Comparison of ENCODE assay signal across 19 mouse cellular contexts in genomic region chr9:96914851-96915250, GRCm38 (mm10). TPM values are rescaled to one million over a fixed set of nuclear protein-coding genes. Genes with fewer than 3 reads are reported as not detected.
DNase-seq lines count a peak whose midpoint lies in the region; ATAC-seq lines count a peak whose summit lies in the region.
"Had no signal": no experiment of that assay in that cellular context is flagged by ENCODE, and none has a peak within 500 bp of the region (broad histone marks: within the 10 kb centered on the region; RNA-seq: fewer than 3 reads in every experiment).

No protein-coding gene starts in this region.

- no peak overlapping the region for H3K9ac ChIP-seq in kidney, embryonic 16.5 days (replicated peaks; ENCODE audit: low read length)
- H3K9ac ChIP-seq: embryonic facial prominence, embryonic 15.5 days; heart, embryonic 12.5 days; hindbrain, embryonic 15.5 days had no signal

- no peaks in the 10 kb centered on the region for H3K36me3 ChIP-seq in kidney, embryonic 16.5 days (ENCODE audit: insufficient read depth, low read length)
- H3K36me3 ChIP-seq: embryonic facial prominence, embryonic 15.5 days; forebrain, embryonic 10.5 days; heart, embryonic 12.5 days; hindbrain, embryonic 15.5 days had no signal

- H3K9me3 ChIP-seq in kidney, embryonic 16.5 days (ENCODE audit: low read length), result peaks cover 6% of the 10 kb centered on the region
- H3K9me3 ChIP-seq: embryonic facial prominence, embryonic 15.5 days; hindbrain, embryonic 15.5 days had no signal

- peak; percentile 30 for DNase-seq in kidney, adult 18-20 months
- peak; percentile 50 for DNase-seq in kidney, adult 9 months
- peak; percentile 41 for DNase-seq in kidney, postnatal 10 days
- peak; percentile 53 for DNase-seq in retina, embryonic 14.5 days (ENCODE audit: low spot score)
- DNase-seq in urinary bladder, postnatal 14 days (ENCODE audit: low spot score), result no peak
- no peak for DNase-seq in embryo, embryonic 9.5 days (ENCODE audit: extremely low spot score)
- DNase-seq: adrenal gland, adult 2 months; adrenal gland, postnatal 25 days; cerebellum, adult 18-20 months; gastrocnemius, adult 2 months; gastrocnemius, postnatal 25 days; heart, postnatal 36 days had no signal

- H3K4me1 ChIP-seq in kidney, embryonic 16.5 days (ENCODE audit: insufficient read depth, low read length), result no peaks in the 10 kb centered on the region
- H3K4me1 ChIP-seq: embryonic facial prominence, embryonic 15.5 days had no signal

- no peak overlapping the region for H3K27ac ChIP-seq in kidney, embryonic 16.5 days (ENCODE audit: low read length)
- H3K27ac ChIP-seq: embryonic facial prominence, embryonic 15.5 days; forebrain, embryonic 10.5 days; gastrocnemius, adult 2 months; hindbrain, embryonic 15.5 days had no signal

- no peaks in the 10 kb centered on the region for H3K27me3 ChIP-seq in kidney, embryonic 16.5 days (ENCODE audit: insufficient read depth, low read length)
- H3K27me3 ChIP-seq: embryonic facial prominence, embryonic 15.5 days; heart, embryonic 12.5 days; hindbrain, embryonic 15.5 days had no signal

- ATAC-seq in kidney, embryonic 16.5 days (ENCODE audit: low FRiP score, low TSS enrichment), result no peak
- ATAC-seq: forebrain, embryonic 14.5 days had no signal

- no peak overlapping the region for H3K4me2 ChIP-seq in kidney, embryonic 16.5 days (replicated peaks; ENCODE audit: low read depth, low read length)
- H3K4me2 ChIP-seq: embryonic facial prominence, embryonic 15.5 days; heart, embryonic 12.5 days; hindbrain, embryonic 15.5 days had no signal

- 67% methylated on average over 6 of the region's 6 CpGs for WGBS in kidney, embryonic 16.5 days

- no peak overlapping the region for H3K4me3 ChIP-seq in kidney, embryonic 16.5 days (ENCODE audit: low read length)
- H3K4me3 ChIP-seq: embryonic facial prominence, embryonic 15.5 days; erythroblast, embryonic 14.5 days; forebrain, embryonic 10.5 days; gastrocnemius, adult 2 months; heart, embryonic 12.5 days; hindbrain, embryonic 15.5 days had no signal

RNA-seq across cellular contexts. Expression of gene Pxylp1, which starts 22.4 kb away (rescaled TPM):
- 22.2 and 24.4 TPM in 2 replicates for polyA plus RNA-seq in kidney, embryonic 16.5 days (2015; fragmentation: Nextera tagmentation; extraction: Ambion mirVana)

Comparison
In these comparisons a context has a peak if more than half of its experiments do, and no peak if none do; other contexts are left out.
1. DNase-seq: peak in kidney, adult 18-20 months (single experiment), kidney, adult 9 months (single experiment), kidney, postnatal 10 days (single experiment) and retina, embryonic 14.5 days (single experiment); none in urinary bladder, postnatal 14 days (single experiment) and embryo, embryonic 9.5 days (single experiment).